Mouse (Mus musculus): Measurements from ENCODE around the gene Dnajc11. TPM values are rescaled to one million over a fixed set of nuclear protein-coding genes. Genes with fewer than 3 reads are reported as not detected.
A peak's percentile ranks its signal among the peaks of the same experiment; 100 is the strongest.

Gene Dnajc11
- 10 to 100 TPM; 93.5 to 95.9 TPM for total RNA-seq (2021)
- long read RNA-seq, experiment 1, transcript Dnajc11-201 (16 exons, 3,151 nt), result major isoform, 103 of 159 reads
- long read RNA-seq, experiment 1, partial matches to known transcripts, result 9 of 159 reads
- long read RNA-seq, experiment 1, other reads (novel, unspliced or antisense), result 46 of 159 reads
- long read RNA-seq, experiment 2, transcript Dnajc11-201 (16 exons, 3,151 nt), result major isoform, 41 of 52 reads
- long read RNA-seq, experiment 2, partial matches to known transcripts, result 2 of 52 reads
- long read RNA-seq, experiment 2, other reads (novel, unspliced or antisense), result 9 of 52 reads

GRCm38 (mm10) chr4:151933505-151934214 lies at the start of gene Dnajc11:
Dnajc11 (plus strand) TSS chr4:151933691.
- DNase-seq, result peak; percentile 92 to 93

GRCm38 (mm10) chr4:151893241-151893640 lies 40.2 kb upstream of the Dnajc11 start:
- no peak for DNase-seq

- DNase-seq, result no peak
Measured at GRCm38 (mm10) chr4:151894926-151895325, 38.6 kb upstream of the Dnajc11 start.

GRCm38 (mm10) chr4:151895624-151896023 lies 37.9 kb upstream of the Dnajc11 start:
- DNase-seq, result no peak

GRCm38 (mm10) chr4:151897069-151897617 lies 36.3 kb upstream of the Dnajc11 start:
- no peak for DNase-seq

GRCm38 (mm10) chr4:151898600-151899245 lies 34.8 kb upstream of the Dnajc11 start:
- DNase-seq, result no peak

GRCm38 (mm10) chr4:151899707-151900384 lies 33.6 kb upstream of the Dnajc11 start:
- no peak for DNase-seq

- DNase-seq, result no peak
Measured at GRCm38 (mm10) chr4:151900735-151901134, 32.8 kb upstream of the Dnajc11 start.

GRCm38 (mm10) chr4:151901422-151901821 lies 32.1 kb upstream of the Dnajc11 start:
- peak; percentile 24 to 43 for DNase-seq

GRCm38 (mm10) chr4:151902046-151902688 lies 31.3 kb upstream of the Dnajc11 start:
- DNase-seq, result no peak

- peak; percentile 75 to 86 for DNase-seq
Measured at GRCm38 (mm10) chr4:151902689-151903241, 30.7 kb upstream of the Dnajc11 start.

GRCm38 (mm10) chr4:151904098-151904497 lies 29.4 kb upstream of the Dnajc11 start:
- DNase-seq, result peak; percentile 23 to 55

GRCm38 (mm10) chr4:151905621-151906020 lies 27.9 kb upstream of the Dnajc11 start:
- no peak for DNase-seq

- DNase-seq, result peak; percentile 30 to 40
Measured at GRCm38 (mm10) chr4:151907577-151908343, 25.7 kb upstream of the Dnajc11 start.

GRCm38 (mm10) chr4:151908809-151909208 lies 24.7 kb upstream of the Dnajc11 start:
- DNase-seq, result no peak

GRCm38 (mm10) chr4:151916271-151916670 lies 17.2 kb upstream of the Dnajc11 start:
- no peak for DNase-seq

- no peak for DNase-seq
Measured at GRCm38 (mm10) chr4:151919135-151919840, 14.2 kb upstream of the Dnajc11 start.

- DNase-seq, result peak; percentile 55 to 78
Measured at GRCm38 (mm10) chr4:151919900-151920643, 13.4 kb upstream of the Dnajc11 start.

GRCm38 (mm10) chr4:151922124-151922523 lies 11.4 kb upstream of the Dnajc11 start:
- no peak for DNase-seq
